Mouse (Mus musculus) lung, adult 18-20 months (tissue): ENCODE data around the gene Nlrc3.
A peak's percentile ranks its signal among the peaks of the same experiment; 100 is the strongest.

Experiments used
- DNase-seq, 2 experiments: peaks; one replicate each; pipeline ENCODE4 v3.0.0; 2022; ENCODE audit warnings: mixed read lengths in 2 of 2

Gene Nlrc3

DNA sequence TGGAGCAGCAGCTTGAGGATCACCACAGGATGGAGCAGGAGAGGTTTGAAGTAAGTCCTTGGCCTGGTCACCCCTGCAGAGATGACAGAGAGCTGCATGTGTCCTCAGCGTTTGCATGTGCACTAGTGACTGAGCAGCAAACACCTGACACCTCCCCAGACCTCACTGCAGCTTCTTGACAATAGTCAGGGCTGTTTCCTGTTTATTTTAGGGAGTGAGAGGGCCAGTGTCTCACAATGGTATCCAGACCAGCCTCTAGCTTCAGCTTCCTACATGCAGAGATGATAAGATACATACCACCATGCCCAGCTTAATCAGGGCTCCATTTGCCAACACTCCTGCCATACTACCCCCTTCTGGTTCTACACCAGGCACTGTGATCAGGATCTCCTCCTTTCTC lies 47.9 kb downstream of the Nlrc3 start:
- no peak for DNase-seq

DNA sequence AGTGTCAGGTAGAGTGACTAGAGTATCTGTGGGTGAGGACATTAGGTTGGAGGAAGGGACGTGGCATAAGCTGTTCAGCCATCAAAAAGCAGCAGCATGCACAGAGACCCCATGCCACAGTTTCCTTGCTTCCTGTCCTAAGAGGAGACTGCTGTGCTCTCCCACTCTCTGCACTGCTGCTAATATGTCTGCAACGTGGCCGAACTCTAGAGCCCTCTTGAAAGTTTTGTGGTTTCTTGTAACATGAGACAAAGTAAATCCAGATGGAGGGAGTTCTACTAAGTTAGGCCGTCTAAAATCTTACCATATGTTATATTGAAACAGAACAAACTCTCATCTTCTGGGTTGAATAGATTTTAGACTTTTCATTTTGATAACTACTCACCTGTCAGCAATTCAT lies 52.5 kb downstream of the Nlrc3 start:
- peak; percentile 32 to 52 for DNase-seq

DNA sequence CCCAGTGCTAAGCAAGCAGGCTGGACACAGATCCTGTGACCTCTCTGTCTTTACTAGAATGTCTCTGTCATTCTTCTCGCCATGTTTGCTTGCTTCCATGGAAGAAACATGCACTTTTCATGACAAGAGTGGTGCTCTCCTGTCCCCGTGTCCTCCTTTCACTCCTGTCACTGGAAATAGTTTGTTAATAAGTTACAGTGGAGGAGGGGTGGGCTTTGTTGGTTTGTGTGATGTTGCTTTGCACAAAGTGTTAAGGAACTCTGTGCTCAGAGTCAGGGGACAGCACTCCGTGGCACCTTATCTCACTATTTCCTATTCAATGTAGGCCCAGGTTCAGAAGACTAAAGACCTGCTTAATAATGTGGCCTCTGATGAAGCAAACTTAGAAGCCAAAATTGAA lies 52.9 kb downstream of the Nlrc3 start:
- DNase-seq, result no peak

DNA sequence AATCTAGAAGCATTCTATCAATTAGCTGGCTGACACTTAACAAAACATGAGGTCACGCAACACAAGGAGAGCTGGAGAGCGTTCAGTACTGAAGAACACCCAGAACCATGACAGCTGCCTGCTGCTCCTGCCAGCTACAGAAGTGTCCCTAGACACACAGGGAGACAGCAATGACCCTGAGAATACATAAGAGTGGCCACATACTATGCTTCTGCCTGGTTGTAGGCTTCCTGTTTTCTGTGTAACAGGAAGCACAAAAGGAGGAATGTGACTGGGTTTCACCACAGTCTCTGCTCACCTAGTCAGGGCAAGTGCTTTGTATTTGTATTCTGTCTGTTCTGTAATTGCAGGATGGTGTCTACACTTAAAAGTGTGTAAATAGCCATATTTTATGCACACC lies 55.7 kb downstream of the Nlrc3 start:
- no peak for DNase-seq

DNA sequence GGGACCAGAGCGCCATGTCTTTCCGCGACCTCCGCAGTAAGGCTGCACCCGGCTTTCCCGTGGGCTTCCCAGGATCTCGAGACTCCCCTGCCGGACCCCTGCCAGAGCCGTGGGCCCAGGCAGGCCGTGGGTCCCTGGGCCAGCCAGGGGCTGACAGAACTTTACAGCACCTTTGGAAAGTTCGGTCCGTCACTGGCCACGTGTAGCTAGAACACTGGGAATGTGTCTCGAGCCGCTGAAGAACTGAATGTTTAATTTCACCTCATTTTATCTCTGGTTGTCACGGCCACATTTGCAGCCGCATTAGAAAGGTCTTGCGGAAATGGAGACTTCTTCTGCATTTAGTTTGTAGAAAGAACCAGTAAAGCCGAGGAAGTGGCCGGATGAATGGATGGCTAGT lies 67.3 kb downstream of the Nlrc3 start:
- no peak for DNase-seq

DNA sequence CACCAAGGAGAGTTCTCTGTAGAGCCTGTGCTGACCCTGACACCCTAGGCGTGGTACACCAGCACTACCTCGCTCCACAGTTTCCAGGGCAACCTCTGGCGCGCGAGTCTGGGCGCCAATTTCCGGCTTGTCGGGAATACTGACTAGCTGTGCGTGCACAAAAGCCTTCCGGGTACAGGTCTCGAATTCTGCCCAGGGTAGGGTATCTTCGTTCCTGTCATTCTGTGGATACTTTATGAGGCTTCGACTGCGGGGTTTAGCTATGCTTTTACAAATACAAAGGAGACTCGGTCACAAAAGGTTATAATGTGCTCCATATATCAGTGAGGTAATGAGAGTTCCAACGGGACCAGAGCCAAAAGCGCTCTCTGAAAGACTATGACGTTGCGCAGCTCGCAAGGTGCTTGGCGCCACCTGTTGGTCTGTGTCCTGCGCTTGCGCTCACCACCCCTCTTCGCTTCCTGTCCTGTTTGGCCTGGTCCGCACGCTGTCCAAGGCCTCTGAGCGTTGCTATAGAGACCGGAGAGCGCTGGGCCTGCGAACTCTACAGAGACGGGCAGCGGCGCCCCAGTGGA lies 67.8 kb downstream of the Nlrc3 start, which contains the start of the genes 1700037C18Rik and Cluap1:
Gene 1700037C18Rik, minus strand, starts transcription at position 153 of the 575 bp plus-strand sequence.
Gene Cluap1, plus strand, starts transcription at position 265 of the 575 bp plus-strand sequence.
- DNase-seq, result peak; percentile 94 to 95

DNA sequence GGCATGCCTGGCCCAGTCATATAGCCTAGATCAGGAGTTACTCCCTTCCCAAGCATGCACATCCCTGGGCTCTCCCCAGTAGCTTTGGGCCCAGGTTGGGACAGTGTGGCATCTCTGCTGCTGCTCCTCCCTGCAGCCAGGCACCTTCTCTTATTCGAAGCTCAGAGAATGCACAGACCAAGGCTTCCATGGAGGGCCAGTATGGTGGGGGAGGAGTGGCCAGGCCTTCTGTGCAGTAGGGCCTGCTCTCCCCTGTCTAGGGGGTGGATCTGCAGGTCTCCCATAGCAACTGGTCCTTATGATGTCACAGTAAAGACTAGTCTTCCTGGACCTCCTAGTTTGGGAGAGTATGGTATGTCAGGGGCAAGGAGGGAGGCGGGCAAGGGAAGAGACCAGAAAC lies 69.0 kb downstream of the Nlrc3 start:
- no peak for DNase-seq

DNA sequence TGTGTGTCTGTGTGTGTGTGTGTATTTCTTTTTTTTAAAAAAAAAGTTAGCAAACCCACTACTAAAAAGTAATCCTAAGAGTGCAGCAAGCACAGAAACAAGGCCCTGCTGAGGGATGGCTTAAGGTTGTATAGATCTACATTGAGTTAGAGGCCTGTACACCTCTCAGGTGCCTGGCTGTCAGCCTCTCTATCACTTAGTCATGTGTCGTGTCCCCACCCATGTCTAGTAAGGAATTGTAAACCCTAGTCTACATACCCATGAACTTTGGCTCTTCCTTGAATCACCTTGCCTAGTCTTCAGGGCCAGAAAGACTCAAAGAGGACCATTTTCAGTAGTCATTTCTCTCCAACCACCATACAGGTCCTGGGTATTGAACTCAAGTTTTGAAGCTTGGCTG lies 79.9 kb downstream of the Nlrc3 start:
- DNase-seq, result no peak

DNA sequence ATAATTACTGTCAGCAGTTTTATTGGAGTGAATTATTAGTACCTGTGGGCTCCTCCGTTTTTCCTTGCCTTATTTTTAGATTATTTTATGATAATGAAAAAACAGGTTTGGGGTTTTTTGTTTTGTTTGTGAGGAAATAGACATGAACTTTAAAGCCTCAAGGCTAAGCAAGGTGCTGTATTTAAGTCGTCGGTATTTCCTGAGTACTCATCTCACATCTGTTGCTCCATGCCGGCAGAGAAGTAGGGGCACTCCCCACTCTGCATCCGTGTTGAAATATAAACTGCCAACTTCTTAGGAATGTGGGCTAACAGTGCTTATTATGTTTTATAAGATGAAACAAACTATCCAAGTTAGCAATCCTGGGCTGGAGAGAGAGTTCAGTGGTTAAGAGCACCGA lies 80.4 kb downstream of the Nlrc3 start:
- no peak for DNase-seq

DNA sequence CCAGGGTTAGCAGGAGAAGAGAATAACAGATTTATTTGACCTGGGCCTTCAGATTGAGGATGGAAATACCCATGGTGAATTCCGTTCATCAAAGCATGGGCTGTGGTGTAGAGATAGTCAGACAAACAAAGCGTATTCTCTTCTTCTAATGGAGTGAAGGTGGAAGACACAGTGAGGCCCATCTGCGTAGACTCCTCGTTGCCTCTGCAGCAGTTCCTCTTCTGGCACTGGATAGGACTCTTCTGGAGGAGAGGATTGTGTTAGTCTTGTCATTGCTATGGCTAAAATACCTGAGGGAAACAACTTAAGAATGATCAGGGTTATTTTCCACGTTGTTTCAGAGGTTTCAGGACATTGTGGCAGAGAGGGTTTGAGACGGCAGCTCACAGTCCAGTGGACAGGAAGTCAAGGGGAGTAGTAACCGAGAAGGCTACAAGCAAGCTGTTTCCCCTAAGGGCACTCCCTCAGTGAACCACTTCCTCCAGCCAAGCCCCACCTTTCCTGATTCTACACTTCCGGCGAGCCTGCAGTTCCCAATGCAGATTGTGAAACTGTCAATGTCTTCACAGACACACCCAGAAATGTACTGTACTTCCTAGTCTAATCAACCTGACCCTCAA lies 81.1 kb downstream of the Nlrc3 start:
- peak; percentile 80 to 85 for DNase-seq
